Mouse (Mus musculus) G1E (cell line): ENCODE measurements at regions not wholly inside any gene's neighbourhood (a gene's known extent, or its start where the extent isn't known, plus 50 kb on each side); places are given as distances from the start of the nearest gene placed in this dataset.

Experiments used
- CTCF ChIP-seq: IDR thresholded peaks from 2 replicates; pipeline ENCODE4 v1.5.1; 2012; ENCODE audit warnings: low read depth, low read length, inconsistent platforms, mixed read lengths
- POLR2AphosphoS5 ChIP-seq: IDR thresholded peaks from 2 replicates; pipeline ENCODE4 v1.6.1; 2012; ENCODE audit warnings: low read depth, low read length, inconsistent platforms; ENCODE audit not compliant: insufficient replicate concordance

DNA sequence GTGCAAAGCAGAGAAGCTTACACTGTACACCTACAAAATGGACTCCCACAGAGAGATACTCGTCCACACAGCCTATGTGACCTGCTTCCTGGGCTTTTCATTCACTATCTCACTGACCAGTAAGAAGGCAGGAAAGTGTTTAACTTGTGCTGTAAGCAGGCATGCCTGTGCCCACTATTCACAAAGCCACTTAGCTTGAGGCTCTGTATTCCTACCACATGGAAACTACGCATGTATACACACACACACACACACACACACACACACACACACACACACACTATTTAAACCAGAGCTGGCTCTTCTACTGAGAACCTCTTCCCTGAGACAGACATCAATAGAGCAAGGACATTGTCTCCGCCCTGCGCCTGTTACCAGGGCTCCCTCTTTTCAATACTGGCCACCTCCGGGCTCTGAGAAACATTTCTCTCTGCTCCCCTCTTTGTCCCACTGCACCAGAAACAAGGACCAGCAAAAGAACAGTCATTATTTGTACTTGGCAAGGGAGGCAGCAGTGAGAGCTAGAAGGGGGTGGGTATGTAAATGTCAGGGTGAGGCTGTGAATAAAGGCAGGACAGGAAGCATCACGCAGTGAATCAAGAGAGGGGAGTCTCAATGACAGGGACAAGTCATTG lies 400.2 kb upstream of the Spred2 start:
- no peak for TF ChIP-seq POLR2AphosphoS5
- no peak for TF ChIP-seq CTCF
